Mouse (Mus musculus) neural tube, embryonic 14.5 days (tissue): ENCODE measurements at regions not wholly inside any gene's neighbourhood (a gene's known extent, or its start where the extent isn't known, plus 50 kb on each side); places are given as distances from the start of the nearest gene placed in this dataset.

Source experiments
- ATAC-seq: fragments of 200-750 bp; cut with Nextera tagmentation; 2 replicates; pipeline ENCODE4 v1.8.0; 2017; ENCODE audit warnings: low read depth, mild to moderate bottlenecking, moderate TSS enrichment, moderate library complexity
- H3K27ac ChIP-seq: fragments of 300-500 bp; sonication (generic); 2 replicates; pipeline ENCODE4 v1.5.1; 2014; ENCODE audit warnings: low read depth, mild to moderate bottlenecking, control low read depth, low read length, moderate library complexity, mixed read lengths
- H3K27me3 ChIP-seq: fragments of 300-500 bp; sonication (generic); 2 replicates; pipeline ENCODE4 v1.6.1; 2014; ENCODE audit warnings: low read length; ENCODE audit not compliant: control insufficient read depth, insufficient read depth
- H3K36me3 ChIP-seq: fragments of 300-500 bp; sonication (generic); 2 replicates; pipeline ENCODE4 v1.6.1; 2014; ENCODE audit warnings: low read length, mixed read lengths; ENCODE audit not compliant: control insufficient read depth, insufficient read depth
- H3K4me1 ChIP-seq: fragments of 300-500 bp; sonication (generic); 2 replicates; pipeline ENCODE4 v1.6.1; 2014; ENCODE audit warnings: low read length; ENCODE audit not compliant: control insufficient read depth, insufficient read depth
- H3K4me2 ChIP-seq: fragments of 300-500 bp; sonication (generic); 2 replicates; pipeline ENCODE4 v1.6.1; 2014; ENCODE audit warnings: mild to moderate bottlenecking, low read depth, low read length, control low read depth
- H3K4me3 ChIP-seq: fragments of 300-500 bp; sonication (generic); 2 replicates; pipeline ENCODE4 v1.5.1; 2014; ENCODE audit warnings: low read depth, low read length, control low read depth, mixed read lengths
- H3K9ac ChIP-seq: fragments of 300-500 bp; sonication (generic); replicated peaks from 2 replicates; pipeline ENCODE4 v1.6.1; 2014; ENCODE audit warnings: low read depth, mild to moderate bottlenecking, control low read depth, low read length, mixed read lengths
- H3K9me3 ChIP-seq: fragments of 300-500 bp; sonication (generic); 2 replicates; pipeline ENCODE4 v1.6.1; 2016; ENCODE audit warnings: low read length; ENCODE audit not compliant: control insufficient read depth
- WGBS: fragments of 180-500 bp; shearing (Covaris S2); extraction: QIAGEN DNeasy Blood & Tissue Kit; methylation state at CpG from one replicate; pipeline ENCODE4 v1.1.7; 2014; 5-methylcytosine and 5-hydroxymethylcytosine counted together

DNA sequence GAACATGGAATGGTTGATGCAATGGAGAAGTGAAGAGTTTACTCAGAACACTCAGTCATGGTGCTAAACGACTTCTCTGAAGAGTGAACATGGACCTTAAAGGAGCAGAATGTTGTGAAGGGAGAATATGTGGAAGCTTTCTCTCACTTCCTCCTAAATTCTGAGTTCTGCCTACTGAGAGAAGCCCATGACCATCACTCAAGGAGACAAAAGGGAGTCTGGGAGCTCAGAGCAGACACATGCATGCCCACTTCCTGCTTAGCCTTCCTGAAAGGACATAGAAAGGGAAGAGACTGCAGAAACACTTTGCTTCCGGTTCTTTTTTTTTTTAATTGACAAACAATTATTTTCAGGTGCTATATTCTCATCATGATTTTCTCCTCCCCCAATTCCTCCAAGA lies 166.1 kb upstream of the Prkcq start:
- no peak overlapping the region for H3K4me3 ChIP-seq
- ATAC-seq = no peak
- 89% methylated on average over 2 of the region's 2 CpGs for WGBS

DNA sequence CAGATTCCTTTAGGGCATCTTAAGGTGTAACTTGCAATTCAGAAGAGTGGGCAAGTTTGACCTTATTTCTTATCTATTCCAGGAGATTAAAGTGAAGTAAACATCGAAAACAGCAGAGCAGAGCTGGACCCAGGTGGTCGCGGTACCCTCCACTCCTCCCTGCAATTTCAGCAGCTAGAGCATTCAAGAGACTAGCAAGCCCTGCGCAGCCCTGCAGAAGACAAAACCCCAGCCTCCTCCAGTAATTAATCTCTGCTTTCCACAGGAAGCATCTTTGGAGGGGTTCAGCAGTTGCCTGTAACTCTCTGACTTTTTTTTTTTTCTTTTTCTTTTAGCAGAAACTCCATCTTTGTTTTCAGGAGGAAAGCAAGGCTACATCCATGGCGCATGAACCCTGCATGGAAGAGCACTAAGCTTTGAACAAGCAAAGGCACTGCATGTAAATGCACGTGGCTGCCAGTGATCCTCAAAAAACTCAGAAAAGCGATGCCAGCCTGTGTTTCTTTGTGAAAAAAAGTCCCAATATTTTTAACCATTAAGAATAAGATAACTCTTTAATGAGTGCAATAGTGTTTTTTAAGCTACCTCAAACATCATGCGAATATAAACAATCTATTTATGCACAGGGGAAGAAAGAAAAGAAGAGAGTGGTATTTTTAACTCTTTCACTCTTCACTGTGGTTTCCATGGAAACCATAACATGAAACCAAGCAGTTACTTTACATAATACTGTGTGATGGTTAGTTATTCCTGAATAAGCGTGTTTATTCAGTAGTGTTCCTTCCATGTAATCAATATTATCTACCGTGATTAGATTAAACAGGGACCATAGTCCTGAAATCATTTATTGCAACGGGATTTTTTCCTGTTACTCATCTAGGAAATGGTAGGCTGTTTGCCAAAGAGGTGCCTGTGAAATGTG lies 160.6 kb upstream of the Prkcq start:
- Histone ChIP-seq H3K27ac (no peak overlapping the region), H3K36me3 (no peaks in the 10 kb centered on the region), H3K4me2 (no peak overlapping the region), H3K27me3 (no peaks in the 10 kb centered on the region), H3K4me3 (no peak overlapping the region), H3K9me3 (no peaks in the 10 kb centered on the region), H3K9ac (no peak overlapping the region), H3K4me1 (no peaks in the 10 kb centered on the region)
- WGBS = 27% methylated on average over 11 of the region's 11 CpGs
- peak; percentile 56; the same call in 1 of the 2 replicates for ATAC-seq

More for the DNA sequence above, 166.1 kb upstream of the Prkcq start:
- Histone ChIP-seq H3K4me1 (no peaks in the 10 kb centered on the region), H3K36me3 (no peaks in the 10 kb centered on the region), H3K27ac (no peak overlapping the region), H3K9ac (no peak overlapping the region), H3K27me3 (no peaks in the 10 kb centered on the region), H3K4me2 (no peak overlapping the region), H3K9me3 (no peaks in the 10 kb centered on the region)

DNA sequence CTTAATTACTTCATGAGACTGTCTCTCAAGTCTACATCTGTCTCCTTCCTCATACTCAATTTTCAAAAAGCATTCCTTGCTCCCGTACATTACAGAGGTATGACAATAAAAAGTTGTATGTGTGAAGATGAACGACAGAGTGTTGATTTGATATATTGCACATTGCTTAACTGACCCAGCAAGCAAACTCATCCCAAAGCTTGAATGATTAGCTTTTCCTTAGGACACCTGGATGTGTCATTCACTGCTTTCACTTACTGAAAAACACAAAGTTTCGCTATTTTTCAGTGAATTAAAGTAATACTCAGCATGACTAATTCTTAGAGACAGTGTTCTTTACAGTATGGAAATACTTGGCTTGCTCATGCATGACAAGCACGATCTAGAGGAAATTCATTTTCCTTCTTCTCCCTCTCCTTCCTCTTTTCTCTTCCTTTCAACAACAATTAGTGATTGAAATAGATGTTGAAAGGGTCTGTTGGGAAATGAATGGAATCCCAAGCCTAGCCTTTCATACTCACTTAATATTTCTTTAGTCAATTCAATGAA lies 159.5 kb upstream of the Prkcq start:
- Histone ChIP-seq H3K4me1 (no peaks in the 10 kb centered on the region), H3K27me3 (no peaks in the 10 kb centered on the region), H3K36me3 (no peaks in the 10 kb centered on the region), H3K4me3 (no peak overlapping the region), H3K9me3 (no peaks in the 10 kb centered on the region), H3K4me2 (no peak overlapping the region), H3K27ac (no peak overlapping the region), H3K9ac (no peak overlapping the region)
- ATAC-seq = no peak
- WGBS = 66% methylated on average over 4 of the region's 4 CpGs

DNA sequence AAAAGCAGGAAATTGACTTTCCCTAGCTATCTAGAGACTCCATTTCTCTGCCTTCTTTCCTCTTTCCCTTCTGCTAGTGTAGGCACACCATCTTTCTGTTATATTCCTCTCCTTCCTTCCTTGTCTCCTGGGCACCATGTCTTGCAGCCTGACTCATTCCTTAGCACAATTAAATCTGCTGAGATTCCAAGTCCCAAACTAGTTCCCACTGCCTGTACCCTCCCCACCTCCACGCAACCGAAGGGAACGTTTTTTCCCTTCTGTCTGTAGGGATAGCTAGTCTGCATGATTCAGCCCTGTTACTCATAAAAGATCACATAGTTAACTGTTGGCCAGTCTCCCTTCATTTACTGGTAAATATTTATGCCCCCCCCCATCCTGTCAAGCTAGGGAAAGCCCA lies 158.8 kb upstream of the Prkcq start:
- WGBS = 91% methylated on average over 3 of the region's 3 CpGs
- ATAC-seq = no peak
- no peak overlapping the region for H3K27ac ChIP-seq

DNA sequence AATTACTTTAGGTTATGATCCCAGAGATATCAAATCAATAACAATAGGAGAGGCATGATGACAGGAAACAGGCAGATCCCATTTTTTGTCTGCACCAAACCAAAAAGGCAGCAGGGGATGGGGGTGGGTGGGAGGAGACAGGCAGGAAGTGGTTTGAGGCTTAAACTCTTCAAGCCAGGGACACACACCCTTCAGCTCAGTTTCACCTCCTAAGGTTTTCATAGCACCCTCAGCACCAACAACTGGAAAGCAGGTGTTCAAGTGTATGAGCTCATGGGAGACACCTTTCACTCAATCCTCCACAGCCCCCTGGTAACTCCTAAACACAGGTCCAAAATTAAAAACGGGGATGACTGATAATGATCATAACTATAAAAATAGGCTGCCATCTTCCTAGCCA lies 155.5 kb upstream of the Prkcq start:
- Histone ChIP-seq H3K27ac (no peak overlapping the region), H3K36me3 (no peaks in the 10 kb centered on the region), H3K27me3 (no peaks in the 10 kb centered on the region), H3K4me3 (no peak overlapping the region), H3K4me1 (no peaks in the 10 kb centered on the region), H3K9ac (no peak overlapping the region), H3K4me2 (no peak overlapping the region), H3K9me3 (no peaks in the 10 kb centered on the region)
- WGBS = 84% methylated on average over 1 of the region's 1 CpGs
- no peak for ATAC-seq

More for the DNA sequence above, 158.8 kb upstream of the Prkcq start:
- H3K4me3 ChIP-seq = no peak overlapping the region
- no peaks in the 10 kb centered on the region for H3K9me3 ChIP-seq
- no peaks in the 10 kb centered on the region for H3K4me1 ChIP-seq
- H3K4me2 ChIP-seq = no peak overlapping the region
- no peaks in the 10 kb centered on the region for H3K27me3 ChIP-seq
- no peak overlapping the region for H3K9ac ChIP-seq
- H3K36me3 ChIP-seq = no peaks in the 10 kb centered on the region

DNA sequence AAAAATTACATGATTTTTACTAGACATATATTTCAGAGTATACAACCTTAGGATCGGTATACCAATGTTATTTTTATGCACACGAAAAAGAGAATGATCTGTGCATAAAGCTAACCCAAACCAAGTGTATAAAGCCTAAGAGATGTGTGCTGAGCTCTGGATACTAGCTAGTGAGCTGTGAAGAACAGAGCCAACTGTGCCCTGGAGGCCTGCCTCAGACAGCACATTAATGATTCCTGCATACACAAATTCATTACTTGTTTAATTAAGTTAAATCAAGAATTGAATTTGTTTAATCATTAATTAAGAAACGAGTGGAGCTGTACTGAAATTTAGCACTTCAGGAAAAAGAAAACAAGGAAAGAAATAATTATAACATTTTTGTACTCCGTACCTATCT lies 139.0 kb upstream of the Prkcq start:
- Histone ChIP-seq H3K9ac (no peak overlapping the region), H3K4me1 (0 out of 2 replicates have a peak, but pooled peaks cover 3% of the 10 kb centered on the region), H3K27me3 (no peaks in the 10 kb centered on the region), H3K27ac (no peak overlapping the region), H3K36me3 (no peaks in the 10 kb centered on the region), H3K4me3 (no peak overlapping the region), H3K4me2 (no peak overlapping the region), H3K9me3 (no peaks in the 10 kb centered on the region)
- 82% methylated on average over 4 of the region's 4 CpGs for WGBS
- no peak for ATAC-seq

DNA sequence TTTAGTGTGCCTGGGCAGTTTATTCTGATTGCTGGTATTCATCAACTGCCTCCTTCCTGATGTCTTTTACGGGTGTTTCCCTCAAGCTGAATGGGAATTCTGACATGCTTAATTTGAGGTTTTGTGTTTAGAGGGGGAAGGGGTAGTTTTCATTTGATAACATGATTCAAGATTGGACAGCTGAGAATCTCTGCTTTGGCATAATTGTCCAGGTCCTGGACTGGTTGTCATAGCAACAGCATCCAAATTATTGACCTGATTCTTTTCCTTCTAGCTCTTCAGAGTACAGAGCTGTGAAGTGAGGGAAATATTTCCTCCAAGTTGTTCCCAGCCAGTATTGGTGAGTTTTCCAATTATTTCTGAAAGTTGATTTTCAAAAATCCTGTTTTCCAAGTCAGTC lies 137.7 kb upstream of the Prkcq start:
- Histone ChIP-seq H3K9me3 (no peaks in the 10 kb centered on the region), H3K9ac (no peak overlapping the region), H3K4me1 (0 out of 2 replicates have a peak, but pooled peaks cover 3% of the 10 kb centered on the region), H3K27ac (no peak overlapping the region), H3K36me3 (no peaks in the 10 kb centered on the region), H3K4me2 (no peak overlapping the region), H3K27me3 (no peaks in the 10 kb centered on the region), H3K4me3 (no peak overlapping the region)
- 18% methylated on average over 1 of the region's 1 CpGs for WGBS
- ATAC-seq = no peak

DNA sequence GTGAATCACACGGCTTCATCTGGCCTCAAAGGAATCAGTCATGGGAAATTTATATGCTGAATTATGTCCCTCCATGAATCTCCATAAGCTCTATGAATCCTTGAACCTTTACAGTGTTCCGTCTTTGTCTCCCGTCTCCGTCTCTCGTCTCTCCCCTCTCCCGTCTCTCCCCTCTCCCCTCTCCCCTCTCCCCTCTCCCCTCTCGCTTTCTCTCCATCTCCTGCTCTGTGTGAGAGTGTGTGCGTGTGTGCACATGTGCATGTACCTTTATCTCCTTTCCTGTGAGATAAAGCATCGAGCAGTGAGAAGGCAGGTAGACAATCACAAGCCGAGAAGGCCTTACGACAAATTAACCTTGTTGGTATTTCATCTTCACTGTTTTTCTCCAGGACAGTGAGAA lies 134.6 kb upstream of the Prkcq start:
- Histone ChIP-seq H3K27ac (no peak overlapping the region), H3K27me3 (no peaks in the 10 kb centered on the region), H3K4me3 (no peak overlapping the region), H3K4me2 (no peak overlapping the region), H3K36me3 (no peaks in the 10 kb centered on the region), H3K9ac (no peak overlapping the region), H3K9me3 (no peaks in the 10 kb centered on the region), H3K4me1 (0 out of 2 replicates have a peak, but pooled peaks cover 3% of the 10 kb centered on the region)
- ATAC-seq = peak; percentile 76
- 50% methylated on average over 11 of the region's 11 CpGs for WGBS

DNA sequence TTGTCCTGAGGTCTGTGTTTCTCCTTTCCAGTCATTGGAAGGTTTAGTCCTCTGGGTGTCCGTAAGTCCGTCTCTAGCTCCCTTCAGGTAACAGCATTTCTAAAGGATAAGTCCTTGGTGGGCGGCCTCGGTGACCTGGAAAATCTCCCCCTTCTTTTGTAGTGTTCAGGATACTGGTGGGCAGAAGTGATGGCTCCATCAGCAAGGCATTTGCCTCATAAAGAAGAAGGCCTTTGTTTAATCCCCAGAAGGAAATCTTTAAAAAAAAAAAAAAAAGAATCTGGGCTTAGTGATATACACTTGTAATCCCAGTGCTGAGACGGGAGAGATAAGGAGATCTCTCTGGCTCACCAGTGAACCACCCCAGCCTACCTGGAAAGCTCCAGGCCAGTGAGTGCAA lies 133.5 kb upstream of the Prkcq start:
- Histone ChIP-seq H3K4me3 (no peak overlapping the region), H3K27ac (no peak overlapping the region)
- 94% methylated on average over 5 of the region's 5 CpGs for WGBS

More for the DNA sequence above, 133.5 kb upstream of the Prkcq start:
- H3K9ac ChIP-seq = no peak overlapping the region
- H3K4me2 ChIP-seq = no peak overlapping the region
- no peaks in the 10 kb centered on the region for H3K9me3 ChIP-seq
- H3K27me3 ChIP-seq = no peaks in the 10 kb centered on the region
- H3K4me1 ChIP-seq = 0 out of 2 replicates have a peak, but pooled peaks cover 3% of the 10 kb centered on the region
- ATAC-seq = no peak
- no peaks in the 10 kb centered on the region for H3K36me3 ChIP-seq
